Mouse (Mus musculus) CH12.LX (cell line): Measurements from ENCODE around the gene Prss38.

ENCODE experiments used
- CTCF ChIP-seq, 2 experiments: IDR thresholded peaks in 1 of 2; conservative IDR thresholded peaks in 1 of 2; 2 replicates each; pipeline ENCODE4 v1.5.1; 2011 to 2012; ENCODE audit warnings: low read depth in 2 of 2, low read length in 2 of 2, improper control_type of control experiment in 1 of 2, inconsistent platforms in 1 of 2, mild to moderate bottlenecking in 1 of 2, moderate library complexity in 1 of 2
- EP300 ChIP-seq: IDR thresholded peaks from 2 replicates; pipeline ENCODE4 v1.6.1; 2011; ENCODE audit warnings: low read length, improper control_type of control experiment
- ETS1 ChIP-seq: conservative IDR thresholded peaks from 2 replicates; pipeline ENCODE4 v1.6.1; 2012; ENCODE audit warnings: low read depth, mild to moderate bottlenecking, inconsistent platforms, low read length, improper control_type of control experiment, moderate library complexity
- HCFC1 ChIP-seq: IDR thresholded peaks from 2 replicates; pipeline ENCODE4 v1.6.1; 2012; ENCODE audit warnings: low read depth, mild to moderate bottlenecking, inconsistent platforms, low read length, improper control_type of control experiment
- JUN ChIP-seq: IDR thresholded peaks from 2 replicates; pipeline ENCODE4 v1.6.1; 2011; ENCODE audit warnings: low read depth, mild to moderate bottlenecking, low read length, improper control_type of control experiment, moderate library complexity; ENCODE audit not compliant: insufficient read depth
- MAX ChIP-seq: IDR thresholded peaks from 2 replicates; pipeline ENCODE4 v1.6.1; 2011; ENCODE audit warnings: low read length, improper control_type of control experiment
- MAZ ChIP-seq: IDR thresholded peaks from 2 replicates; pipeline ENCODE4 v1.6.1; 2012; ENCODE audit warnings: low read depth, mild to moderate bottlenecking, inconsistent platforms, low read length, improper control_type of control experiment, moderate library complexity
- POLR2A ChIP-seq: IDR thresholded peaks from 2 replicates; pipeline ENCODE4 v1.6.1; 2011; ENCODE audit warnings: low read depth, mild to moderate bottlenecking, improper control_type of control experiment, low read length
- RAD21 ChIP-seq: IDR thresholded peaks from 2 replicates; pipeline ENCODE4 v1.6.1; 2011; ENCODE audit warnings: low read depth, mild to moderate bottlenecking, low read length, improper control_type of control experiment, moderate library complexity
- RCOR1 ChIP-seq: conservative IDR thresholded peaks from 2 replicates; pipeline ENCODE4 v1.6.1; 2012; ENCODE audit warnings: low read depth, mild to moderate bottlenecking, inconsistent platforms, low read length, improper control_type of control experiment
- TBP ChIP-seq: conservative IDR thresholded peaks from 2 replicates; pipeline ENCODE4 v1.6.1; 2011; ENCODE audit warnings: low read depth, low read length, improper control_type of control experiment
- USF1 ChIP-seq: IDR thresholded peaks from 2 replicates; pipeline ENCODE4 v1.6.1; 2014; ENCODE audit warnings: low read depth, mild to moderate bottlenecking, inconsistent platforms, low read length, improper control_type of control experiment

- no peak for TF ChIP-seq RAD21
- TF ChIP-seq CTCF (conservative IDR thresholded peaks at IDR 0.05 in 1 of 2, IDR thresholded peaks at IDR 0.05 in 1 of 2; ENCODE audit: low read depth in 2 of 2, low read length in 2 of 2) = no peak
- no peak for TF ChIP-seq RCOR1
- TF ChIP-seq MAX = no peak
- TF ChIP-seq POLR2A = no peak
- no peak for TF ChIP-seq TBP
- no peak for TF ChIP-seq EP300
- TF ChIP-seq HCFC1 = no peak
- no peak for TF ChIP-seq USF1
- TF ChIP-seq MAZ = no peak
- TF ChIP-seq ETS1 = no peak
- no peak for TF ChIP-seq JUN
Observed at GRCm38 (mm10) chr11:59329616-59330015, 45.8 kb downstream of the Prss38 start.
